Mouse (Mus musculus) Patski (cell line): Measurements from ENCODE around the gene Swt1. TPM values are rescaled to one million over a fixed set of nuclear protein-coding genes. Genes with fewer than 3 reads are reported as not detected.
"Not testable (repeated sequence)": the region's sequence is repeated elsewhere in the genome, so short reads cannot be mapped to it uniquely, and the experiment has no call there.

Experiments used
- ATAC-seq: fragments of 100-300 bp; one replicate; pipeline ENCODE4 v1.8.0; 2021
- CTCF ChIA-PET: fragments of 350-600 bp; sonication (Branson Sonifier 250); formaldehyde crosslinking; loops from one replicate; lab custom pipeline; 2022; ENCODE audit warnings: inconsistent platforms; lab: Charles Lee
- POLR2A ChIA-PET: fragments of 350-600 bp; sonication (Branson Sonifier 250); formaldehyde crosslinking; loops from one replicate; lab custom pipeline; 2022; ENCODE audit warnings: antibody characterized with exemption, inconsistent platforms; lab: Charles Lee
- DNase-seq: peaks from one replicate; pipeline ENCODE4 v3.0.0-alpha.2; 2011; ENCODE audit warnings: low read depth, low spot score
- H3K27me3 ChIP-seq: fragments of 371-371 bp; one replicate; pipeline ENCODE4 v1.5.1; 2021
- CTCF ChIP-seq: fragments of 100-300 bp; IDR thresholded peaks from one replicate; pipeline ENCODE4 v1.5.1; 2021
- in situ Hi-C: fragments of 300-500 bp; cut with MboI; formaldehyde crosslinking; loops from 3 replicates; pipeline ENCODE4 v1.11.1; 2018; ENCODE audit warnings: low pct_unique_long_range_greater_than_20kb, mixed read lengths
- polyA plus RNA-seq: library from polyadenylated mRNA; unstranded; gene quantifications from one replicate; pipeline ENCODE4 v1.2.3, GENCODE M21; 2021

Gene Swt1
- polyA plus RNA-seq, 1 experiment from 2014 or later, result 23.2 TPM

- in situ Hi-C loops, result no loop called here
- ChIA-PET CTCF (no interaction called here), POLR2A (interaction anchor here (1.0 kb wide), 1 partner anchor 13 kb away, joined by 8 read pairs; no protein-coding TSS in a partner anchor)
- no peak for DNase-seq
- H3K27me3 ChIP-seq, result no peaks in the 10 kb centered on the region
- no peak for ATAC-seq
- TF ChIP-seq CTCF, result no peak
Observed at GRCm38 (mm10) chr1:151367721-151368324, 60.4 kb downstream of the Swt1 start.

- in situ Hi-C loops, result no loop called here
Observed at GRCm38 (mm10) chr1:151366944-151367605, 61.2 kb downstream of the Swt1 start.

GRCm38 (mm10) chr1:151359374-151359773, 68.9 kb downstream of the Swt1 start:
- DNase-seq (no peak), ATAC-seq (no peak)
- CTCF ChIA-PET, result interaction anchor here (1.2 to 1.4 kb wide), 3 partner anchors 12 to 280 kb away, joined by 3 read pairs; no protein-coding TSS in a partner anchor
- TF ChIP-seq CTCF, result no peak
- in situ Hi-C loops, result no loop called here
- no peaks in the 10 kb centered on the region for H3K27me3 ChIP-seq
- POLR2A ChIA-PET, result no interaction called here

More at GRCm38 (mm10) chr1:151366944-151367605, 61.2 kb downstream of the Swt1 start:
- POLR2A ChIA-PET, result no interaction called here
- ATAC-seq, result peak; percentile 9
- CTCF ChIA-PET, result no interaction called here
- no peak for DNase-seq
- no peaks in the 10 kb centered on the region for H3K27me3 ChIP-seq
- TF ChIP-seq CTCF, result no peak

GRCm38 (mm10) chr1:151355994-151356393, 72.3 kb downstream of the Swt1 start:
- ATAC-seq (no peak), DNase-seq (no peak)
- in situ Hi-C loops, result no loop called here
- no peaks in the 10 kb centered on the region for H3K27me3 ChIP-seq
- no peak for TF ChIP-seq CTCF
- ChIA-PET POLR2A (no interaction called here), CTCF (interaction anchor here (1.6 kb wide), 1 partner anchor 253 kb away, joined by 4 read pairs; no protein-coding TSS in a partner anchor)

GRCm38 (mm10) chr1:151352911-151353310, 75.3 kb downstream of the Swt1 start:
- DNase-seq, result no peak
- in situ Hi-C loops, result no loop called here
- no peak for ATAC-seq

GRCm38 (mm10) chr1:151348293-151348692, 80.0 kb downstream of the Swt1 start:
- POLR2A ChIA-PET, result interaction anchor here (1.0 kb wide), 1 partner anchor 8 kb away, joined by 7 read pairs; no protein-coding TSS in a partner anchor
- TF ChIP-seq CTCF, result peak; percentile 24
- H3K27me3 ChIP-seq, DNase-seq, ATAC-seq, in situ Hi-C loops: not testable (repeated sequence)
- CTCF ChIA-PET, result interaction anchor here (1.1 to 1.9 kb wide), 4 partner anchors 9 to 280 kb away, joined by 3 to 4 read pairs (median 3); no protein-coding TSS in a partner anchor

More at GRCm38 (mm10) chr1:151352911-151353310, 75.3 kb downstream of the Swt1 start:
- TF ChIP-seq CTCF, result peak; percentile 74
- ChIA-PET POLR2A (interaction anchor here (1.3 kb wide), 1 partner anchor 10 kb away, joined by 12 read pairs; no protein-coding TSS in a partner anchor), CTCF (interaction anchor here (0.7 to 3.3 kb wide), 13 partner anchors 8 to 317 kb away, joined by 3 to 11 read pairs (median 5); no protein-coding TSS in a partner anchor)
- H3K27me3 ChIP-seq, result no peaks in the 10 kb centered on the region

- ATAC-seq, result no peak
- in situ Hi-C loops, result no loop called here
- ChIA-PET POLR2A (interaction anchor here (1.3 kb wide), 1 partner anchor 180 kb away, joined by 4 read pairs; no protein-coding TSS in a partner anchor), CTCF (no interaction called here)
- no peak for DNase-seq
- no peak for TF ChIP-seq CTCF
- H3K27me3 ChIP-seq, result no peaks in the 10 kb centered on the region
Observed at GRCm38 (mm10) chr1:151346681-151347127, 81.6 kb downstream of the Swt1 start.

GRCm38 (mm10) chr1:151345863-151346195, 82.4 kb downstream of the Swt1 start:
- no peak for TF ChIP-seq CTCF
- in situ Hi-C loops, result no loop called here
- POLR2A ChIA-PET, result interaction anchor here (0.7 to 3.6 kb wide), 6 partner anchors 9 to 350 kb away, joined by 3 to 22 read pairs (median 4); no protein-coding TSS in a partner anchor
- no peaks in the 10 kb centered on the region for H3K27me3 ChIP-seq
- no peak for ATAC-seq
- CTCF ChIA-PET, result no interaction called here
- DNase-seq, result no peak

- ChIA-PET CTCF (interaction anchor here (1.3 to 1.7 kb wide), 4 partner anchors 10 to 242 kb away, joined by 3 to 4 read pairs (median 3); no protein-coding TSS in a partner anchor), POLR2A (interaction anchor here (0.7 to 3.6 kb wide), 7 partner anchors 9 to 350 kb away, joined by 3 to 22 read pairs (median 6); no protein-coding TSS in a partner anchor)
- no peak for DNase-seq
- no peak for TF ChIP-seq CTCF
- no peaks in the 10 kb centered on the region for H3K27me3 ChIP-seq
- in situ Hi-C loops, result no loop called here
- ATAC-seq, result peak; percentile 49
Observed at GRCm38 (mm10) chr1:151345109-151345862, 83.0 kb downstream of the Swt1 start.
